Mouse (Mus musculus) heart, postnatal 36 days (tissue): Measurements from ENCODE around the gene Qser1. TPM values are rescaled to one million over a fixed set of nuclear protein-coding genes. Genes with fewer than 3 reads are reported as not detected.

Experiments
- DNase-seq, 2 experiments: peaks; one replicate each; pipeline ENCODE4 v3.0.0; 2021 to 2022
- intact Hi-C: fragments of 180-260 bp; cut with DNase I; formaldehyde crosslinking; loops from one replicate; pipeline ENCODE4 v1.15.1; 2025
- total RNA-seq, 2 experiments: library from RNA; stranded (reverse); gene quantifications; 2 replicates each; pipeline ENCODE4 v1.2.3; 2021

Gene Qser1
- total RNA-seq, 2 experiments from 2014 or later: 29.2 to 29.8 TPM

DNA sequence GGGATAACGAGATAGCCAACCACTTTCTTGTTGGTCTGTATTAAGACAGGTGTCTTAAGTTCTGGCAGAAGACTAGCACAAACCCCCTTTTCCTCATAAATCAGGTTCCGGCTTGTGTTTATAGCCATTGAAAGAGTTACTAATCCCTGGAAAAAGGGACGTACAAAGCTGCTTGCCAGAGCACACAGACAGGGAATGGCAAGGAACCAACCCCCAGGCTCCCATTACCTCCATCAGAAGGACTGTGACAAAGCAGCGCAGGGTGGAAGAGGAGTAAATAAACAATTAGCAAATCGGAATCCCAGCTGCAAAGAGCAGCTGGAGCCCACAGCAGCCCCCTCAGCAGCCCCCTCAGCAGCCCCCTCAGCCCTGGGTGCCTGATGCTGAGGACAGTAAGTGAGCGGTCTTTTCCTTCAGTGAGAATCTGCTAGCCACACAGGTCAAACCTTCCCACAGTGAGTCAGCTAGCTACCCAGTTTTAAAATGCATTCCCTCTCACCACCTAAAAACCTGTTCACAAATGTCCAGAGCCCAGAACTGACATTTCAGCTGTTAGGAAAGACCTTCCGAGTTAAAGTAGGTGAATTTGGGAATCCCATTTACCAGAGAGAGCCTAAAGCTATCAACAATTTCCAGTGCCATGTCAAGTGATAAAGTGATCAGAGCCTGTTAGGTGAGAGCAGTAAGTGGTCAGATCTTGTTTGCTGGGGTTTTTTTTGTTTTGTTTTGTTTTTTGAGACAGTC is 75.4 kb downstream of the Qser1 start:
- no peak for DNase-seq
- intact Hi-C loops: loop anchor here (5.0 kb wide), 1 partner anchor 54 kb away; no protein-coding TSS in a partner anchor

- intact Hi-C loops: loop anchor here (5.0 kb wide), 1 partner anchor 53 kb away; no protein-coding TSS in a partner anchor
- no peak for DNase-seq
Observed at GRCm38 (mm10) chr2:104740248-104740949, 76.2 kb downstream of the Qser1 start.

GRCm38 (mm10) chr2:104739691-104740090 is 76.9 kb downstream of the Qser1 start:
- intact Hi-C loops: loop anchor here (5.0 kb wide), 1 partner anchor 52 kb away; no protein-coding TSS in a partner anchor
- DNase-seq: no peak

- intact Hi-C loops: no loop called here
- no peak for DNase-seq
Observed at GRCm38 (mm10) chr2:104736241-104736640, 80.3 kb downstream of the Qser1 start.

DNA sequence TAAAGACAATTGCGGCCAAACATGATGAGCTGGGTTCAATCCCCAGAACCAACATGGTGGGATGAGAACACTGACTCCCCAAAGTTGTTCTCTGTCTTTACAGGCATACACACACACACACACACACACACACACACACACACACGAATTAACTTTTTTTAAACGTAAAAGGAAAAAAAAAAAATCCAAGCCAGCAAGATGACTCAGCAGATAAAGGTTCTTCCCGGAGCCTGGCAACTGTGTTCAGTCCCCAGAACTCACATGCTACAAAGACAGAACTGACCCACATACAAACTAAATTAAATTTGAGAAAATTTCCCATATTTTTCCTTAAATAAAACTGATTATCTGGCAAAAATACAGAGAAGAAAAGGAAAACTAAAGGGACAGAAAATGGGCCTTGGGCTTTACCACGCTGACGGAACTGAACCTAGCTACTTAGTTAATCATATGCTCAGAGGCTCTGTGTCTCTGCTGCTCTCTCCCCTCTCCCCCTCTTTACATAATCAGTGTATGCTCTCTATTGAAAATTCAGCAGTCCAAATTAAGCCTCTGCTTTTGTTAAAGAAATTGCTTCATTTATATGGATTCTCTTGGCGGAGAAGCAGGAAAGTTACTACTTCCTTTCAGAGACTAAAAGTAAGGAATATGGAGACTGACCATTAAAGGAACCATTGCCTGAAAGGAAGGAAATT is 83.9 kb downstream of the Qser1 start:
- no peak for DNase-seq
- intact Hi-C loops: no loop called here

DNA sequence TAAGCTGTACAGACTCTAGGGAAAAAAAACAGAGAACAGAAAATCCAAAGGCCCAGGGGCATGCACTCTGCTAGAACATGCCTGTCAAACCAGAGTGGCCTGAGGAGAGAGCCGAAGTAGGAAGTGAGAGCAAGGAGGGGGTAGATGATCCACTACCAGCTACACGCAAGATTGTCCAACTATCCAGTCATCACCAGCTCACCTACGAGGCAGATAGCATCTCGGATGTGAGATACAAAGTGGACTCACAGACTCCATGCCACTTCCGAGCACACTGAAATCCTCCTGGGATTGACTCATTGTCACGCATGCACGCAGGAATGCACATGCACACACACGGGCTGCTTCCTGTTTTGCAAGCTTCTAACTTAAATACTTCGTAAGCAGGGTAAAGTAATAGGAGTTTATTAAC is 84.5 kb downstream of the Qser1 start:
- intact Hi-C loops: no loop called here
- DNase-seq: peak in 1 of 2 experiments; percentile 39

DNA sequence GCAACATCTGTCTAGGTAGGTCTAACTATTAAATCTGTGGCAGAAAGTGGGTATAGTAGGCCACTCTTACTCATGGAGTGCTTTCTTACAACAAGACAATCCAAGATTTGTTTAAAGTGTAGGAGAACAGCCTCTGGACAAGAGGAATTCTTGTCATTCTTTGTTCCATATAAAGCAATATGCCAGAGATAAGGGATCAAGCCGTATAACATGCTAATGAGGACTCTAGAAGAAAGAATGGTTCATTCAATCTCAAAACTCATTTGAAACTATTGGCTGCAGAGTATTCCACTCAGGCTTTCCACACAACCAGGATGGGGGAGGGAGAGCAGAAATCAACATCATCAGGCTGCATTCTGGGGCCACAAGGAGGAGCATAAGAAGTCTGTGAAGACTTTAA is 89.2 kb downstream of the Qser1 start:
- intact Hi-C loops: no loop called here

DNA sequence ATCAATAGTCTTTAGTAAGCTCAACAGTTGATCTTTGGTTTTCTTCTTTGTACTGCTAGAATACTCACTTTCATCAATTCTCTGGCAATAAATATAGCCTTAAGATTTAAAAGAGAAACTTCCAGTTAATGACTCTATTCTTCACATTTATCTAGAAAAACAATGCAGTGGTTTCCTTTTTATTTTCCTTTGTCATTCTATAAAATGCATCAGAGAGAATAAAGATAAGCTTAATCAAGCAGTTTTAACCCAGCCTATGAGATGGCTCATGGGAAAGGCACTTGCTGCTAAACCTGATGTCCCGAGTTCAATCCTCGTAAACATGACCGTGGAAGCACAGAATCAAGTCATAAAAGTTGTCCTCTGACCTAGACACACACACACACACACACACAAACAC is 94.5 kb downstream of the Qser1 start:
- intact Hi-C loops: no loop called here
- DNase-seq: no peak

More for the DNA sequence above, 89.2 kb downstream of the Qser1 start:
- DNase-seq: no peak

GRCm38 (mm10) chr2:104717827-104718226 is 98.7 kb downstream of the Qser1 start:
- DNase-seq: no peak
- intact Hi-C loops: no loop called here

GRCm38 (mm10) chr2:104717231-104717735 is 99.3 kb downstream of the Qser1 start:
- no peak for DNase-seq
- intact Hi-C loops: no loop called here

- DNase-seq: no peak
- intact Hi-C loops: no loop called here
Observed at GRCm38 (mm10) chr2:104716279-104716678, 100.3 kb downstream of the Qser1 start, which contains the start of gene Pin1rt1. Pin1rt1 (minus strand) TSS chr2:104716379.

GRCm38 (mm10) chr2:104714254-104714691 is 102.3 kb downstream of the Qser1 start:
- no peak for DNase-seq
- intact Hi-C loops: no loop called here

DNA sequence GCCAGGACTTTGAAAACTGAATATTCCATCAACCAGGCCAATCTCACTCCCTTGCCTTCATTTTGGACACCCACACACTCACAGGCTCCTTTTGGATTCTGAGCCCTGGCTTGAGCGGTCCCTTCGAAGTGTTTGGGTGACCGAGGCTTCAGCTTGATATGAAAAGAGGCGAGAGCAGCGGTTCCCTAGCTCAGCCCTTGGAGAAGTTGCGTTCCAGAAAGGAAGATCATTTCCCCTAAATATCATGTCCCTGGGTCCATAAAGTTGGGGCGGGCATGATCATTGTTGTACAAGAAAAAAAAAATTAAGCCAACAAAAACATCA is 104.1 kb downstream of the Qser1 start:
- intact Hi-C loops: no loop called here
- DNase-seq: no peak

DNA sequence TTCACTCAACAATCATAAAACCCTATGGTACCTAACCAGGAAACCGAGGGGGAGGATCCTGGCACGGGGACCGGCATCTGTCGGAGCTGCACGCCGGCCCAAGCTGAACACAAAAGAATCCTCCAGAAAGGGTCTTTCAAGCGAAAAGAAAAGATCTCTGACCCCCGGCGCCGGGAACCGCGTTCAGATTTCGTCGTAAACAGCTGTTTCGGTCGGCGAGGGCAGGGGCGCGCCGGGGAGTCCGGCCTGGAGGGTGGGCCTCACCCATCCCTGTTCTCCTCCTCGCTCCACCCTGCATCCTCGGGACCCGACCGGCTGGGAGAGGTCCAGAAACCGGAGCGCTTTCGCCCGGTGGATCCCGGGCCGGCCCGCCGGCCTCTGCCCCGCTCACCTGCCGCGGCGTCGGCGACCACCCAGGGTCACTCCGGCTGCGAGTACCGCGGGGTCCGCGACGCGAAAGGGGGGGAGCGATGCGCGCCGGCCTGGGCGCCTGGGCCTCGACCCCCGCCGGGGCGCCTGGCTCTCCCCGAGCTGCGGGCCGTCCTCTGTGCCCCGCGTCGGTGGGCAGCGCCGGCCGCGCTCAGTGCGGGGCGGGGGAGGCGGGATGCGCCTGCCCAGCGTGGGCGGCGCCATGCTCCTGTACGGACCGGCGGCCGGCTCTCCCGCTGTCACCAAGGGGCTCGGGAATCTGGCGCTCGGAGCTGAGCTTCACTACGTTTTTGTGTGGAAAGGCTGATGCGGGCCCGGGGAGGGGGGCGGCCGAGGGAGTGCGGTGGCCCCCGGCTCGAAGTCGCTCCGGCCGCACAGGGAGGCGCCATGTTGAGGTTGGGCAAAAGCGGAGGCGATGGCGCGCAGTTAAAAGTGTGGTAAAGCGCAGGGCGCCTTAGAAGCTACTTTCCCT is 104.7 kb downstream of the Qser1 start, which contains the start of gene Tcp11l1:
Gene Tcp11l1, minus strand, starts transcription at position 585 of the 901 bp plus-strand sequence.
- peak; percentile 74 to 80 for DNase-seq
- intact Hi-C loops: no loop called here

DNA sequence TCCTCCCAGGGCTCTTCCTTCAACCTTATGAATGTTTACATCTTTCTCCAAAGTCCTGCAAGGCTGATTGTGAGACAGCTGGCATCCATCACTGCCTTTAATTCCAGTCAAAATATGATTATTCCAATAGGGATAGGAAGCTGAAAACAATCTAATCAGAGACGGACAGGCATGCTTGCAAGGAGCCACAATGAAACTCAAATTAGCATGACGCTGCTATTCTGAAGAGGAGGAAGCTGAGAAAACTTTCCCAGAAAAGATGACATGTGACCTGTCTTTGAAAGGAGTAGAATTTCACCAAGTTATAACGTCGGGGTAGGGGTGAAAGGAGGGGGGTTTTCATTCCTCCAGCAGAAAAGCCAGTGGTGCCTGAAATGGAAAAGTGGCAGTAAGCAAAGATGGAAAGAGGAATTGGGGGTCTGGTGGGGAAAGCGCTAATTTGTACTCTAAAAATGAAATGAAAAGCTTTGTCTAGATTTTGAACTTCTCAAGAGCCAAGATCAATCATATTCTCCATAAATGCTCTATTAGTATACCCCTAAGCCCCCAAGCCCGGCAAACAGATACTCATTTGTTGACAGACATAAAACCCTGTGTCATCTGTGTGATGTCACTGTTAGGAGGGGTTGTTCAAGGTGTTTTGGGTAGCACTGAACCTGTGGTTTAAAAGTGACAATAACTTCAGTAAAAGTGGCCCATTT is 105.7 kb downstream of the Qser1 start:
- DNase-seq: no peak
- intact Hi-C loops: no loop called here

GRCm38 (mm10) chr2:104709786-104710337 is 106.7 kb downstream of the Qser1 start:
- intact Hi-C loops: no loop called here
- no peak for DNase-seq
